Mouse (Mus musculus): ENCODE data around the gene Hoxb4. TPM values are rescaled to one million over a fixed set of nuclear protein-coding genes. Genes with fewer than 3 reads are reported as not detected.

Hoxb4 gene
- polyA plus RNA-seq, 1 experiment from 2014 or later = 3.2 TPM

DNA sequence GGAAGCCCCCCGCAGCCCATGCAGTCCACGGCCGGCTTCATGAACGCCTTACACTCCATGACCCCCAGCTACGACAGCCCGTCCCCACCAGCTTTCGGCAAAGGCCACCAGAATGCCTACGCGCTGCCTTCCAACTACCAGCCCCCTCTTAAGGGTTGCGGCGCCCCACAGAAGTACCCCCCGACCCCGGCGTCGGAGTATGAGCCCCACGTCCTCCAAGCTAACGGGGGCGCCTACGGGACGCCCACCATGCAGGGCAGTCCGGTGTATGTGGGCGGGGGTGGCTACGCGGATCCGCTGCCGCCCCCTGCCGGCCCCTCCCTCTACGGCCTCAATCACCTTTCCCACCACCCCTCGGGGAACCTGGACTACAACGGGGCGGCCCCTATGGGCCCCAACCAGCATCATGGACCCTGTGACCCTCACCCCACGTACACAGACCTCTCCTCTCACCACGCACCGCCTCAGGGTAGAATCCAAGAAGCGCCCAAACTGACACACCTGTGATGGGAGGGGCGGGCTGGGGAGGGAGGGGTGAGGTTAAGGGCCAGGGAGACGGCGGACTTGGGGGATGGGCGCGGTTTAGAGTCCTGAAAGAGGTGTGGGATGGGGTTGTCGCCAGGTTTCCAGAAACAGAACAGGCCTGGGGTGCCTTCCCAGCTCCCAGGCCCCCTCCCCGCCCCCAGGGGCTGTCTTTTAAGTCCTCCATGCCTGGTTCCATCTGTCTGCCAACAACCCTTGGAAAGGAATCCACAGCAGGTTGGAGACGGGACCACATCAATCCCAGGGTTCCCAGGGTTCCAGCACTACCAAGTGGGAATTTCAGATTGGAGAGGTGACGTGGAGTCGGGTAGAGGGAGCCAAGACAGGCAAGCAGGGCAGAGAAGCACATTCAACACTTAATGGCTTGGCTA lies 28.1 kb downstream of the Hoxb4 start:
- H3K4me2 ChIP-seq (replicated peaks) = peak overlapping the region; percentile 85
- H3K4me3 ChIP-seq (replicated peaks) = peak overlapping the region; percentile 32
- peak overlapping the region; percentile 88 for H3K27ac ChIP-seq
- ATAC-seq = 0 out of 2 replicates have a peak, but pooled peaks have one; percentile 3
- H3K9me3 ChIP-seq = no peaks in the 10 kb centered on the region
- peaks cover 65% of the 10 kb centered on the region for H3K4me1 ChIP-seq (replicated peaks)
- H3K9ac ChIP-seq = peak overlapping the region; percentile 43
- 0 out of 2 replicates have a peak, but pooled peaks cover 3% of the 10 kb centered on the region for H3K36me3 ChIP-seq
- WGBS = 12% methylated on average over 45 of the region's 45 CpGs
- H3K27me3 ChIP-seq (replicated peaks) = peaks cover 15% of the 10 kb centered on the region

DNA sequence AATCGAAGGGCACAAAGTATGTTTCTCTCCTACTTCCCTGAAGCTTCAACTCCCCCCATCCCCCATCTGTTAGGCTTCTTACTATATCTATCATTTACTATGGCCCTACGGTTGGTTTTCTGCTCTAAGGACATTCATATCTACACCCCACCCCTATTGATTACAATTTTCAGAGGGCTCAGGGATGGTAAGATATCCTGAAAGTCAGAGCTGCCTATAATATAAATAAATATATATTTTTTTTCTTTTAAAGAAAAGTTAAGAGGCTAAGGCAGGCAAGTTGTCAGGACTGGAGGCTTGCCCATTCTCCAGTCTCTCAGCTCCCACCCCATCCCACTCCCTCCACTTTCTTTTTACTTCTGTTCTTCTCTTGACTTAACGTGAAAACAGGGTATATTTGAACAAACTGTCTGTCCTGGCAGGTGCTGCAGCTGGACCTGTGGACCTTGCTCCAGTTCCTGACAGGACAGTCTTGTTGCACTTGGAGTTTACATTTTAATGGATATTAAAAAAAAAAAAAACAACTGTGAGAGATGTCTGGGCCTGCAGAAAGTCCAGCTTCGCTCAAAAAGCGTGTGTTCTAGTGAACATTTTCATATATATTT lies 29.0 kb downstream of the Hoxb4 start:
- WGBS = 37% methylated on average over 5 of the region's 5 CpGs
- Histone ChIP-seq H3K4me2 (replicated peaks) (no peak overlapping the region; the same call in 1 of the 2 replicates), H3K27ac (peak overlapping the region; percentile 88), H3K9me3 (no peaks in the 10 kb centered on the region), H3K27me3 (replicated peaks) (peaks cover 15% of the 10 kb centered on the region), H3K9ac (no peak overlapping the region), H3K4me1 (replicated peaks) (peaks cover 61% of the 10 kb centered on the region), H3K36me3 (0 out of 2 replicates have a peak, but pooled peaks cover 3% of the 10 kb centered on the region), H3K4me3 (replicated peaks) (no peak overlapping the region)
- ATAC-seq = no peak

DNA sequence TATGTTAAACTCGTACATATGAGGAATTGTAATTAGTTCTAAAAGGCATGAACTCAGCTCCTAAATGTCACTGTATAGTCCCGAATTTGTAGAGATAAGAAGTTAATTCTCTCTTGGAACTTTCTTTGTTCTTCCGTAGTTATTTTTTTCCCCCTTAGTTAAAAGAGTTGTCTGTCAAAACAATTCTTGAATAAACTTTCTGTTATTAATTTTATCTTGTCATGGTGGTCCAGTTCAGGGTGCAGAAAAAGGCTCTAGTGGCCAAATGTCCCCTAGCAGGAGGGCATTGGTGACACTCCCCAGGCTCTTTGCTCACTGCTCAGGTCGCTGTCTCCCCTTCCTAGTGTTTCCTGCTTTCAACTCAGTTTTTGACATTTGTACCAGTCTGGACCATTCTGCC lies 29.6 kb downstream of the Hoxb4 start:
- no peak overlapping the region for H3K4me3 ChIP-seq (replicated peaks)
- H3K9me3 ChIP-seq = no peaks in the 10 kb centered on the region
- 0 out of 2 replicates have a peak overlapping the region, but pooled peaks have one; percentile 26 for H3K4me2 ChIP-seq (replicated peaks)
- H3K36me3 ChIP-seq = 0 out of 2 replicates have a peak, but pooled peaks cover 3% of the 10 kb centered on the region
- peaks cover 59% of the 10 kb centered on the region for H3K4me1 ChIP-seq (replicated peaks)
- H3K9ac ChIP-seq = no peak overlapping the region
- peak overlapping the region; percentile 80 for H3K27ac ChIP-seq
- peaks cover 15% of the 10 kb centered on the region for H3K27me3 ChIP-seq (replicated peaks)
- WGBS = 28% methylated on average over 4 of the region's 4 CpGs
- no peak for ATAC-seq

DNA sequence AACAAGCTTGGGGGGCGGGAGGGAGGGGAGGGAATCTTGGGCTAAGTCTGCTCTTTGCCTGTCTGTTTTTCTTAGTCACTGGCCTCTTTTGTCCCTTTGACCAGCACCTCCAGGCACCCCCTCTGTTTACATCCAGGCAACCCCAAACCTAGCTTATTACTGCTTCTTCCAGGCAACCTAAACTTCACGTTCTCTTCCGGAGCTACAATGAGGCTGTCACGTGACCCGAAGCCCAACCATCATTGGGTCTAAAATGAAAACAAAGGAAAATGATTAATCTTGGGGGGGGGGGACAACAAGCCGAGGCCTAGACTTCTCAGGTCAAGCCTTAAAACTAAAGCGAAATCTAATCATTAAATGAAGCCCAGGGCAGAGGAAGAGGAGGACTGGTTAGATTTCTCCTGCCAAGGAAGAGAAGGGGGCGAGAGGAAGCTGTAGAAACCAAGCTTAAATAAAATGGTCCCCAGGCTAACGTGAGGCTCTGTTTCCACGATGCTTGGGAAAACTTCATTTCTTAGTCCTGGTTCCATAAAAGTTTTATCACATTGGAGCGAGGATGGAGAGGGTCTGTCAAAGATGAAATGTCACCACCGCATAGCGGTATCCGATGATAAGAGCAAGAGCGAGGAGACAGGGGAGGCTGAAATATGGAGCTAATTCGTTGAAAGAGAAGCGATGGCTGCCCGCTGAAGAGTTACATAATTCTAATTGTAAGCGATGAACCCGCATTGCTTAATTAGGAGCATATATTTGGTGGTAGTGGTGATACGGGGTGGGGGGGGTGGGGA lies 30.3 kb downstream of the Hoxb4 start:
- H3K27ac ChIP-seq = peak overlapping the region; percentile 80
- 0 out of 2 replicates have a peak overlapping the region, but pooled peaks have one; percentile 1 for H3K4me3 ChIP-seq (replicated peaks)
- 27% methylated on average over 21 of the region's 21 CpGs for WGBS
- no peaks in the 10 kb centered on the region for H3K9me3 ChIP-seq
- ATAC-seq = no peak
- H3K27me3 ChIP-seq (replicated peaks) = peaks cover 15% of the 10 kb centered on the region
- H3K4me1 ChIP-seq (replicated peaks) = peaks cover 57% of the 10 kb centered on the region
- H3K4me2 ChIP-seq (replicated peaks) = 0 out of 2 replicates have a peak overlapping the region, but pooled peaks have one; percentile 26
- H3K36me3 ChIP-seq = 0 out of 2 replicates have a peak, but pooled peaks cover 3% of the 10 kb centered on the region
- no peak overlapping the region for H3K9ac ChIP-seq

DNA sequence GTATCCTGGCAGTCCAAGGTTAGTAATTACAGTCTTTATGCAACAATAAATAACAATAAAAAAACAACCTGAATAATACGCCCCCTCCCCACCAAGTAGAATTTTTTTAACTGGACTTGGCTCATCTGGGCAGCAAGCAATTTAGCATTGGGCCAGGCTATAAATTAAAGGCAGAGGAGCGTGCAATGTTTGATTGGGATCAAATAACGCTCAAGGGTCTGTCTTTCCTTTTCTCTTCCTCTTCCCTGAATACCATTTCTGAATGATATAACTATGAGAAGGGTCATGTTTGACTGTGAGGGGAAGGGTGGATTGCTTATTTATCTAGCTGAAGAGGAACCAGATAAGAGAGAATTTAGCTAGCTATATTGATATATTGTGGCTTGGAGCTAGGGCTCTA lies 30.9 kb downstream of the Hoxb4 start:
- no peak overlapping the region for H3K4me2 ChIP-seq (replicated peaks)
- peaks cover 52% of the 10 kb centered on the region for H3K4me1 ChIP-seq (replicated peaks)
- 0 out of 2 replicates have a peak, but pooled peaks cover 3% of the 10 kb centered on the region for H3K36me3 ChIP-seq
- no peak for ATAC-seq
- no peak overlapping the region for H3K4me3 ChIP-seq (replicated peaks)
- no peaks in the 10 kb centered on the region for H3K9me3 ChIP-seq
- no peak overlapping the region for H3K9ac ChIP-seq
- peaks cover 15% of the 10 kb centered on the region for H3K27me3 ChIP-seq (replicated peaks)
- H3K27ac ChIP-seq = peak overlapping the region; percentile 80
- 30% methylated on average over 3 of the region's 3 CpGs for whole genome bisulfite sequencing

DNA sequence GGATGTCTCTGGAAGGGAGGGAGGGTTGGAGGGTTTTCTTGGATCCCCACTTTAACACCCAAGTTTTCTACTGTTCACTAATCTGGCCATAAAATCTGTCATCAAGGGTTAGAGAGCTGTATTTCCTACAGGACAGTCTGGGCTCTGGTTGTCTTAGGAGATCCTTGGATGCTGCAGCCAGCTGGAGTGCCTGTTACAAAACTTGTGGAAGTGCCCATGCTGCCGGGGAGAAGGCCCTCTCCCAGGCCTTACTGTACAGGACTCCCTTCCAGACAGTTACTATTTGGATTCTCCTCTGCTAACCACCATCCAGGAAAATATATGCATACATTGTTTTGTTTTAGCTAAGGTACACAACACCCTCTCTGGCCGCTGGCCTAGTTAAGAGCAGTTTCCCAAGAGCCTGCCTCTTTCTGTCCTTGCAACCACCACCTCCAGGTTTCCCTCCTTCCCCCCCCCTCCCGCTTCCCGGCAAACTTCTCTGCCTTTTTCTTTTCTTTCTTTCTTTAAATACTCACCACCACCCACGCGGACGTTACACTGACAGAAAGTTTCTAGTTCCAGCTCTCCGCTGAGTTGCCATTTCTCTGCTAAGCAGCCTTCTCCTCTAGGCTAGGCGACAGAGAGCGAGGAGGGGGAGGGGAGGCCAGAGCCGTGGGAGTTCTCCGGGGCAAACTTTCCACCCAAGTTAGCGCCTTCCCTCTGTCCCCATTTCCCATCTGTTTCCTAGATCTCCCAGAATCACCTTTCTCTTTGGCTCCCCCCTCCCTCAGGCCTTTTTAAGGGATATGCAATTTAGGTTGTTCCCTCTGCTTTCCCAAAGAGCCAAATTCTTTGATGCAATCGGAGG lies 31.6 kb downstream of the Hoxb4 start:
- WGBS = 21% methylated on average over 14 of the region's 14 CpGs
- peak overlapping the region; percentile 15; the same call in 1 of the 2 replicates for H3K4me3 ChIP-seq (replicated peaks)
- peak overlapping the region; percentile 32 for H3K9ac ChIP-seq
- no peaks in the 10 kb centered on the region for H3K9me3 ChIP-seq
- peaks cover 8% of the 10 kb centered on the region for H3K27me3 ChIP-seq (replicated peaks)
- peaks cover 49% of the 10 kb centered on the region for H3K4me1 ChIP-seq (replicated peaks)
- peak overlapping the region; percentile 45 for H3K4me2 ChIP-seq (replicated peaks)
- H3K27ac ChIP-seq = peak overlapping the region; percentile 80
- H3K36me3 ChIP-seq = 0 out of 2 replicates have a peak, but pooled peaks cover 3% of the 10 kb centered on the region
- no peak for ATAC-seq

DNA sequence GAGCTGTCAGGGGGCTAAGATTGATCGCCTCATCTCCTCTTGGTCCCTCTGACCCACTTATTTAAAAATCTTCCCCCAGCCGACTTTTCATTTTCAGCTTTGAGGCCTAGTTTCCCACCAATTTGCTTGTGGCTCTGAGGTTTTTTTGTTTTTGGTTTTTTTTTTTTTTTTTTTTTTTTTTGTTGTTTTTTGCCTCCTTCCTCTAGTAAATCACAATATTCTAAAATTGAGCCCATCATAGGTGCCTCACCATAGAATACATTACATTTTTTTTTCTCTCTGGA lies 32.2 kb downstream of the Hoxb4 start, which contains the start of gene Hoxb2:
Gene Hoxb2 (plus strand): TSS at position 185 of the 284 bp plus-strand sequence.
- ATAC-seq = no peak
- Histone ChIP-seq H3K36me3 (0 out of 2 replicates have a peak, but pooled peaks cover 3% of the 10 kb centered on the region), H3K4me2 (replicated peaks) (peak within 1 kb of the TSS; percentile 85), H3K4me3 (replicated peaks) (peak within 1 kb of the TSS; percentile 66), H3K27ac (peak within 1 kb of the TSS; percentile 94), H3K4me1 (replicated peaks) (peaks cover 45% of the 10 kb centered on the region), H3K9me3 (no peaks in the 10 kb centered on the region), H3K27me3 (replicated peaks) (peaks cover 5% of the 10 kb centered on the region; the same call in 1 of the 2 replicates), H3K9ac (peak within 1 kb of the TSS; percentile 32)
- WGBS = 35% methylated on average over 2 of the region's 2 CpGs

DNA sequence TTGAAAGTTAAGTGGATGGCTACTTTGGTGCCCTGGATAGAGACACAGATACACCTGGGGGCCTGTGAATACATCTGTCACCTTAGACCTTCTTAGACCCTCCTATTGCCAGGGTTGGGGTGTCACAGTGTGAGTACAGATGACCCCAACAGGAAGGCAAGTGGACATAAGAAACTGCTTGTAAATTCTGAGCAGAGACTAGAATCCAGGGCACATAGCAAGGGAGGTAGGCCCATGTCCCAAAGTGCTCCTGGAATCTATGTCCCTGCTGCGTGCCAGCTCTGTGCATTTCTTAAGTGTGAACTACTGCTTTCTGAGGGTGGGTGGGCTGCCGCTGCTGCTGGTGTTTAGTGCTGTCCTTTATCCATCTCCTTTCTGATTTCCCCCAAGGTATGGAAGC lies 32.7 kb downstream of the Hoxb4 start:
- H3K4me1 ChIP-seq (replicated peaks) = peaks cover 40% of the 10 kb centered on the region
- H3K4me2 ChIP-seq (replicated peaks) = peak overlapping the region; percentile 85
- no peak for ATAC-seq
- no peaks in the 10 kb centered on the region for H3K9me3 ChIP-seq
- peaks cover 3% of the 10 kb centered on the region; the same call in 1 of the 2 replicates for H3K27me3 ChIP-seq (replicated peaks)
- H3K27ac ChIP-seq = peak overlapping the region; percentile 94
- H3K4me3 ChIP-seq (replicated peaks) = no peak overlapping the region
- 0 out of 2 replicates have a peak, but pooled peaks cover 3% of the 10 kb centered on the region for H3K36me3 ChIP-seq
- 55% methylated on average over 2 of the region's 2 CpGs for WGBS
- no peak overlapping the region for H3K9ac ChIP-seq

DNA sequence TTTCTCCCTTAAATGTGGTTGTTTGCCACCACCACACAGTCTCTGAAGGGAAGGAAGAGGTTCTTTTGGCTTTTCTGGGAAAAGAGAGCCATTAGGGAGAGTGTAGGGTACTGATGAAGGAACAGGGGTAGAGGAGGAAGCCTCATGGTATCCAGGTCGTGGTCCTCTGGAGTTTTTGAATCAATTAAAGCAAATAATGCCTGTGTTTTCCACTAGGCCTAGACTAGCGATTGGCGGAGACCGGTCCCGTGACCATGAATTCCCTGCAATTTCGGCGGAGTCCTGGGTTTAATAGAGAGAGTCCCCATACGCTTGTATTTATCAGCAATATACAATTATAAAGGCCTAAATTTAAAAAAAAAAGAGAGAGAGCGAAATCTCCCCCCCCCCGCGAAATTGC lies 33.2 kb downstream of the Hoxb4 start:
- Histone ChIP-seq H3K9me3 (no peaks in the 10 kb centered on the region), H3K27me3 (replicated peaks) (no peaks in the 10 kb centered on the region; the same call in 1 of the 2 replicates), H3K27ac (peak overlapping the region; percentile 94), H3K4me3 (replicated peaks) (peak overlapping the region; percentile 66), H3K4me1 (replicated peaks) (peaks cover 35% of the 10 kb centered on the region), H3K4me2 (replicated peaks) (peak overlapping the region; percentile 85), H3K36me3 (0 out of 2 replicates have a peak, but pooled peaks cover 3% of the 10 kb centered on the region), H3K9ac (peak overlapping the region; percentile 84; the same call in 1 of the 2 replicates)
- peak; percentile 38; the same call in 1 of the 2 replicates for ATAC-seq
- 15% methylated on average over 11 of the region's 11 CpGs for WGBS

DNA sequence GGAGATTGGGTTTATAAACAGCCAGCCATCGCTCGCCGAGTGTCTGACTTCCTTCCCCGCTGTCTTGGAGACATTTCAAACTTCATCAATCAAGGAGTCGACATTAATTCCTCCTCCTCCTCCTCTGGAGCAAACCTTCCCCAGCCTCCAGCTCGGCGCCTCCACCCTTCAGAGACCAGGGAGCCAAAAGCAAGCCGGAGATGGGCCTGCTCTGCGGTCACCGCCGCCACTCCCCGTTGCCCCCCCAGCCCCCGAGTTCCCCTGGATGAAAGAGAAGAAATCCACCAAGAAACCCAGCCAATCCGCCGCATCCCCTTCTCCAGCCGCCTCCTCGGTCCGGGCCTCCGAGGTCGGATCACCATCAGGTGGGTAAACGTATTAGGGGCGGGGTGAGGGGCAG lies 33.8 kb downstream of the Hoxb4 start:
- peak overlapping the region; percentile 94 for H3K27ac ChIP-seq
- no peaks in the 10 kb centered on the region for H3K9me3 ChIP-seq
- no peaks in the 10 kb centered on the region for H3K36me3 ChIP-seq
- H3K4me2 ChIP-seq (replicated peaks) = peak overlapping the region; percentile 85
- peak overlapping the region; percentile 84 for H3K9ac ChIP-seq
- WGBS = 6% methylated on average over 22 of the region's 22 CpGs
- peak; percentile 65 for ATAC-seq
- no peaks in the 10 kb centered on the region; the same call in 1 of the 2 replicates for H3K27me3 ChIP-seq (replicated peaks)
- H3K4me1 ChIP-seq (replicated peaks) = peaks cover 30% of the 10 kb centered on the region
- peak overlapping the region; percentile 66 for H3K4me3 ChIP-seq (replicated peaks)

Data from intestine, embryonic 15.5 days (tissue).